Mouse (Mus musculus): ENCODE data around the gene Lgals1.

DNA sequence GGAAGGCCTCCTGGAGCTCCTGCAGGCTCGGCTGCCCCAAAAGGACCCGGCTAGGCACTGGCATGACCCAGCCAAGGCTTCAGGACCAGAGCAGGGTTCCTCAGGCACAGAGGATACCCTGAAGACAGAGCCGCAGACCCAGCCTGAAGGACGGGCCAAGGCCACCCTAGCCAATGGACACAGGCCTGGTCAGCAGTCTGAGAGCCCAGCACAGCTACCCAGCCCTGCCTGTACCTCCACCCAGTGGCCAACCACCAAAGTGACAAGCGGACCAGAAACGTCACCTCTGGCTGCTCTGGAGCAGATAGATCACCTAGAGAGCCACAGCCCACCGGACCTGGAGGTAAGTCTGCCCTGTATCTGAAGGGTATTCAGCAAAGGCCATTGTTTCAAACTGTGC lies 47.4 kb downstream of the Lgals1 start:
- no peak for TF ChIP-seq POLR2A (IDR thresholded peaks at IDR 0.05; ENCODE audit: borderline replicate concordance, extremely low read depth, low read depth, low read length)
- TF ChIP-seq CTCF (IDR thresholded peaks at IDR 0.05; ENCODE audit: insufficient read depth, low read length) = 0 out of 2 replicates have a peak, but pooled peaks have one; percentile 13
